Mouse (Mus musculus): ENCODE results near the gene Acap1. TPM values are rescaled to one million over a fixed set of nuclear protein-coding genes. Genes with fewer than 3 reads are reported as not detected.

Gene Acap1
- polyA plus RNA-seq, 1 experiment from 2014 or later = 8.1 TPM

DNA sequence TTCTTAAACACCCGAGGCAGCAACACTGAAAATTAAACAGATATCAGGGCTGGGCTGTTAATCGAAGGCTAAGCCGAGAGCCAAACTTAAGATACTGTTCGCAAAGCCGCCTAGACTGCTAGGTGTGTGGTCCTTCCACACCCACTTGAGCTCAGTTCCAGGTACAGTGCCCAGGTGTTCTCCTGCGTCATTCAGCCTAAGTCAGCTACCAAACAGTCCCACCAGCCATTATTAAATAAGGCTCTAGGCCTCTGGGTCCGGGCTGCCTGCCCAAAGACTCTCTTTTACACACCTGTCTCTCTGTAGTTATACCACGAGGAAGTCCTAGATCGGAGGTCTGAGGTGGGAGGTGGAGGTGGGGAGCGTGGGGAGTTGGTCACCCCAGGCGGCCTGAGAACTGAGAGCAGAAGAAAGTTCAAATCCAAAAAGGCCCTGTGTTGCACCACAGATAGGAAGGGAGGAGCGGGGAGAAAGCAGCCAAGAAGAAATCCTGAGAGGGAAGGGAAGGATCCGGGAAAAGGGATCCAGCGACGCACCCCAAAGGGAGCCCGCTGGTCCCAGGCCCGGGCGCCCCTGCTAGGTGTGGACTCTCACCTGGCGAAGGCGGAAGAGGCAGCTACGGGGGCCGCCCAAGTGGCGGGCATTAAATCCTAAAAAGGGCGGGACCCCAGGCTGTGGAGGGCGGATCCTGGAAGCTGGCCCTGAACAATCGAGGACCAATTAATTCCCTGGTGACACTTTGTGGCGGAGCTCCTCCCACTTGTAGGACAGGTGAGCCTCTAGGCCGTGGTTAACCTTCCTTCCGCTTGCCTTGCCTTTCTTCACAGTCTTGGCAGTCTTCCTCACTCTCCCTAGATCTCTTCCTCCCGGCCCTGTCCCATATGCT is 37.0 kb downstream of the Acap1 start, which contains the start of gene Tnk1:
Tnk1 (minus strand) TSS at position 618 of the 886 bp plus-strand sequence.
- H3K36me3 ChIP-seq = no peaks in the 10 kb centered on the region
- no peaks in the 10 kb centered on the region for H3K9me3 ChIP-seq (replicated peaks)
- H3K27ac ChIP-seq = no peak within 1 kb of the TSS
- H3K9ac ChIP-seq = no peak within 1 kb of the TSS
- WGBS (ENCODE audit: insufficient replicate concordance) = 35% methylated on average over 30 of the region's 30 CpGs
- H3K27me3 ChIP-seq (replicated peaks) = peaks cover 36% of the 10 kb centered on the region
- peak within 1 kb of the TSS; percentile 21; the same call in 1 of the 2 replicates for H3K4me2 ChIP-seq
- ATAC-seq = no peak
- H3K4me3 ChIP-seq = no peak within 1 kb of the TSS
- H3K4me1 ChIP-seq = peaks cover 34% of the 10 kb centered on the region

GRCm38 (mm10) chr11:69855347-69855746 is 40.0 kb downstream of the Acap1 start:
- peak overlapping the region; percentile 99 for H3K27ac ChIP-seq
- peak; percentile 38 for ATAC-seq
- peak overlapping the region; percentile 66 for H3K9ac ChIP-seq

DNA sequence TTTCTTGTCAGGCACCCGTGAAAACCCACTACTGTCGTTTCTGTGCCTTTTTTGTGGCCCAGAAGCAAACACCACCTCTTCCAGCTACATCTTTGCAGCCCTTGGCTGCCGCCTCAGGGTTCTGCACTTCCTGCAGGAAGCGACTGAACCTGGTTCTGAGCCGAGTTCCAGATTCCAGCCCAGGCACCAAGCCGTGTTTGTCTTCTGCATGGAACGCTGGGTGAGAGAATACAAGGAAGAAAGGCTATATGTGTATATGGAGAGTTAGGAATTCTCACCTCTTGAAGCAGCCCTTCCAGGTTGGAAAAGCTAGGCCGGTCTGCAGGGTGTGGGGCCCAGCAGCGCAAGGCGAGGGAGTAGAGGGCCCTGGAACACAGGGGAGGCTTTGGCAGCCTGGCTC is 40.7 kb downstream of the Acap1 start:
- Histone ChIP-seq H3K4me1 (peaks cover 65% of the 10 kb centered on the region), H3K36me3 (peaks cover 35% of the 10 kb centered on the region), H3K4me2 (peak overlapping the region; percentile 72), H3K9ac (peak overlapping the region; percentile 66), H3K4me3 (peak overlapping the region; percentile 16; the same call in 1 of the 2 replicates), H3K9me3 (replicated peaks) (no peaks in the 10 kb centered on the region), H3K27me3 (replicated peaks) (peaks cover 32% of the 10 kb centered on the region), H3K27ac (peak overlapping the region; percentile 99)
- ATAC-seq = no peak
- WGBS (ENCODE audit: insufficient replicate concordance) = 58% methylated on average over 10 of the region's 10 CpGs

More at GRCm38 (mm10) chr11:69855347-69855746, 40.0 kb downstream of the Acap1 start:
- Histone ChIP-seq H3K36me3 (peaks cover 29% of the 10 kb centered on the region), H3K4me1 (peaks cover 59% of the 10 kb centered on the region), H3K27me3 (replicated peaks) (peaks cover 36% of the 10 kb centered on the region), H3K4me2 (peak overlapping the region; percentile 72), H3K4me3 (peak overlapping the region; percentile 16; the same call in 1 of the 2 replicates), H3K9me3 (replicated peaks) (no peaks in the 10 kb centered on the region)
- 23% methylated on average over 16 of the region's 16 CpGs for WGBS (ENCODE audit: insufficient replicate concordance)

GRCm38 (mm10) chr11:69853994-69854393 is 41.3 kb downstream of the Acap1 start:
- Histone ChIP-seq H3K27ac (peak overlapping the region; percentile 99), H3K27me3 (replicated peaks) (peaks cover 25% of the 10 kb centered on the region), H3K9me3 (replicated peaks) (no peaks in the 10 kb centered on the region), H3K4me3 (peak overlapping the region; percentile 42), H3K9ac (peak overlapping the region; percentile 73), H3K4me1 (peaks cover 72% of the 10 kb centered on the region), H3K36me3 (peaks cover 42% of the 10 kb centered on the region), H3K4me2 (peak overlapping the region; percentile 72)
- peak; percentile 93 for ATAC-seq
- 10% methylated on average over 7 of the region's 7 CpGs for WGBS (ENCODE audit: insufficient replicate concordance)

- Histone ChIP-seq H3K9ac (no peak overlapping the region), H3K4me2 (peak overlapping the region; percentile 10; the same call in 1 of the 2 replicates), H3K36me3 (peaks cover 56% of the 10 kb centered on the region), H3K4me3 (no peak overlapping the region), H3K4me1 (peaks cover 91% of the 10 kb centered on the region), H3K27ac (peak overlapping the region; percentile 99), H3K27me3 (replicated peaks) (no peaks in the 10 kb centered on the region), H3K9me3 (replicated peaks) (no peaks in the 10 kb centered on the region)
- no peak for ATAC-seq
- WGBS (ENCODE audit: insufficient replicate concordance) = 57% methylated on average over 8 of the region's 8 CpGs
These were observed 44.6 kb downstream of the Acap1 start for GRCm38 (mm10) chr11:69850754-69851153.

- Histone ChIP-seq H3K4me3 (no peak overlapping the region), H3K36me3 (peaks cover 56% of the 10 kb centered on the region), H3K9me3 (replicated peaks) (no peaks in the 10 kb centered on the region), H3K27ac (peak overlapping the region; percentile 99), H3K27me3 (replicated peaks) (no peaks in the 10 kb centered on the region), H3K4me1 (peaks cover 91% of the 10 kb centered on the region), H3K9ac (no peak overlapping the region), H3K4me2 (0 out of 2 replicates have a peak overlapping the region, but pooled peaks have one; percentile 10)
- 83% methylated on average over 15 of the region's 15 CpGs for WGBS (ENCODE audit: insufficient replicate concordance)
- no peak for ATAC-seq
These were observed 45.5 kb downstream of the Acap1 start for GRCm38 (mm10) chr11:69849884-69850283.

DNA sequence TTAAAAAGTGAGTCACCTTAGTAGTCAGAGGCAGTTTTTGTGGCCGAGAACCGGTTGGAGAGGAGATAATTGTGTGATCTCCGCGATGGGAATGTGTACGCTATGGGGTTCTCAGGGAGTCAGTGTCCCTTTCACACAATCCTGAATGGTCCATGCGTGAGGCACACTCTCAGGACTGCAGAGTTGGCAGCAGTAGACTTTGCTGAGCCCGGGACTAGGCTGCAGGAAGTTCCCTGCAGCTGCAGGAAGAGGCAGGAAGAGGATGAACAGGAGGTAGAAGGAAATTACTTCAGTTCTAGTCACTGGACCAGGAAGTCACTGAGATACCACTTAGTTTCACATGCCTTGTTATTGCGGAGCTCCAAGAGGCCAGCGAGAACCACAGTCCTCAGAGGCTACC is 46.2 kb downstream of the Acap1 start:
- Histone ChIP-seq H3K9me3 (replicated peaks) (no peaks in the 10 kb centered on the region), H3K4me2 (0 out of 2 replicates have a peak overlapping the region, but pooled peaks have one; percentile 10), H3K27me3 (replicated peaks) (no peaks in the 10 kb centered on the region), H3K9ac (0 out of 2 replicates have a peak overlapping the region, but pooled peaks have one; percentile 8), H3K4me1 (peaks cover 85% of the 10 kb centered on the region), H3K27ac (peak overlapping the region; percentile 99), H3K4me3 (no peak overlapping the region), H3K36me3 (peaks cover 56% of the 10 kb centered on the region)
- 75% methylated on average over 9 of the region's 9 CpGs for WGBS (ENCODE audit: insufficient replicate concordance)
- no peak for ATAC-seq

- 94% methylated on average over 6 of the region's 6 CpGs for WGBS (ENCODE audit: insufficient replicate concordance)
- peaks cover 80% of the 10 kb centered on the region for H3K4me1 ChIP-seq
- H3K4me3 ChIP-seq = peak overlapping the region; percentile 73
- no peaks in the 10 kb centered on the region for H3K27me3 ChIP-seq (replicated peaks)
- peak overlapping the region; percentile 92 for H3K4me2 ChIP-seq
- peak overlapping the region; percentile 99 for H3K27ac ChIP-seq
- peak overlapping the region; percentile 87; the same call in 1 of the 2 replicates for H3K9ac ChIP-seq
- H3K9me3 ChIP-seq (replicated peaks) = no peaks in the 10 kb centered on the region
- H3K36me3 ChIP-seq = peaks cover 54% of the 10 kb centered on the region
- ATAC-seq = no peak
These were observed 47.3 kb downstream of the Acap1 start for GRCm38 (mm10) chr11:69848021-69848420.

- peak; percentile 67 for ATAC-seq
- no peaks in the 10 kb centered on the region for H3K9me3 ChIP-seq (replicated peaks)
These were observed 48.3 kb downstream of the Acap1 start for GRCm38 (mm10) chr11:69846738-69847688.

GRCm38 (mm10) chr11:69846198-69846680 is 49.1 kb downstream of the Acap1 start, which contains the start of gene Plscr3:
TSS of gene Plscr3 (plus strand) at chr11:69846376.
- WGBS (ENCODE audit: insufficient replicate concordance) = under 1% methylated on average over 38 of the region's 38 CpGs
- H3K4me1 ChIP-seq = peaks cover 72% of the 10 kb centered on the region
- ATAC-seq = peak; percentile 90

More at GRCm38 (mm10) chr11:69846738-69847688, 48.3 kb downstream of the Acap1 start:
- no peaks in the 10 kb centered on the region for H3K27me3 ChIP-seq (replicated peaks)
- H3K27ac ChIP-seq = peak overlapping the region; percentile 99
- peaks cover 44% of the 10 kb centered on the region for H3K36me3 ChIP-seq
- peaks cover 80% of the 10 kb centered on the region for H3K4me1 ChIP-seq
- WGBS (ENCODE audit: insufficient replicate concordance) = 15% methylated on average over 37 of the region's 37 CpGs
- H3K4me3 ChIP-seq = peak overlapping the region; percentile 73
- peak overlapping the region; percentile 87 for H3K9ac ChIP-seq
- peak overlapping the region; percentile 92 for H3K4me2 ChIP-seq

DNA sequence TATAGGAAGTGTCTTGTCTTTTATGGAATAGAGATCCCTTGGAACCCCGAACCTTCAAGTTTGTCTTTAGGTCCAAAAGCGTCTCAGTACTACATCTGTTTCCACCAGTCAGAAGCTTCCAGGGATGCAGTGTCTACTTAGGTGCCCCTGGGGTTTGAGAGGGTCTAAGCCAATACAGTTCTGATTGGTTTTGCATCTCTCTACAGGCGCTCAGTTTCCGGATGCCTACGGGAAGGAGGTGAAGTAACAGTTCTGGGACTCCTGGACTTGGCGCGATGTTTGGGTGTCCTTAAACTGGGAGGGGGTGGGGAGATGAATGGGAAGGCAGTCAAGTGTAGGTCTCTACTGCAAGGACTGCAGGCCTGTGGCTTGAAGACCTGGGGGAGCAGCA is 56.6 kb downstream of the Acap1 start:
- Histone ChIP-seq H3K4me3 (peak overlapping the region; percentile 63), H3K27ac (peak overlapping the region; percentile 80), H3K9ac (peak overlapping the region; percentile 77), H3K27me3 (replicated peaks) (peaks cover 41% of the 10 kb centered on the region), H3K4me1 (peaks cover 72% of the 10 kb centered on the region), H3K4me2 (peak overlapping the region; percentile 98), H3K9me3 (replicated peaks) (no peaks in the 10 kb centered on the region), H3K36me3 (0 out of 2 replicates have a peak, but pooled peaks cover 5% of the 10 kb centered on the region)
- WGBS (ENCODE audit: insufficient replicate concordance) = 0% methylated on average over 7 of the region's 7 CpGs
- peak; percentile 11 for ATAC-seq

More at GRCm38 (mm10) chr11:69846198-69846680, 49.1 kb downstream of the Acap1 start, which contains the start of gene Plscr3:
- Histone ChIP-seq H3K27me3 (replicated peaks) (no peaks in the 10 kb centered on the region), H3K4me2 (peak within 1 kb of the TSS; percentile 92), H3K27ac (peak within 1 kb of the TSS; percentile 99), H3K9ac (peak within 1 kb of the TSS; percentile 87), H3K9me3 (replicated peaks) (no peaks in the 10 kb centered on the region), H3K4me3 (peak within 1 kb of the TSS; percentile 73), H3K36me3 (peaks cover 37% of the 10 kb centered on the region)

Data from liver, embryonic 12.5 days (tissue).